Mouse (Mus musculus): ENCODE results near the gene Scube2. TPM values are rescaled to one million over a fixed set of nuclear protein-coding genes. Genes with fewer than 3 reads are reported as not detected.
A peak's percentile ranks its signal among the peaks of the same experiment; 100 is the strongest.

The Scube2 gene
- total RNA-seq, 2 experiments from 2014 or later = 1.00 to 1.1 TPM

DNA sequence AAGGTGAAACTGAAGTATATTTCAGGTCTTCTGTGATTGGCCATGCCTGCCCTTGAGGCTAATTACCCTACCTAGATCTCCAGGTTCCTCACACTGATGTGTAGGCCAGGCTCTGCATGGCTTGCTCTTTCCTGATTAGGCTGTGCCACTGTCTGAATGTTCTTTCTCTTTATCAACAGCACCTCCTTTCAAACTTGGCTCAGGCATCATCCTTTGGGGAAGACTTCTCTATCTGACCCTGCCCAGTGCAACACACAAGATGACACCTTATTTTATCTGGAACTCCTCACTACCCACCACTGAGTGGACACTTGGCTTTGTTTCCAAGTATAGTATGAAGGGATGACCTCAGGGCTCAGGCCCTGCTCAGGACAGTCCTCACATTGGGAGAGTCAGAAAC, 47.5 kb downstream of the Scube2 start:
- intact Hi-C loops (cut with DNase I) = no loop called here
- no peak for TF ChIP-seq CTCF (IDR thresholded peaks at IDR 0.05)
- H3K27ac ChIP-seq = no peak overlapping the region
- no peak for DNase-seq (ENCODE audit: extremely low spot score in 1 of 2, low spot score in 2 of 2)
- no peak overlapping the region for H3K4me3 ChIP-seq

GRCm38 (mm10) chr7:109813330-109814140, 51.9 kb downstream of the Scube2 start:
- Histone ChIP-seq H3K4me3 (no peak overlapping the region), H3K27ac (no peak overlapping the region)
- intact Hi-C loops (cut with DNase I) = no loop called here
- no peak for TF ChIP-seq CTCF (IDR thresholded peaks at IDR 0.05)
- DNase-seq (ENCODE audit: extremely low spot score in 1 of 2, low spot score in 2 of 2) = no peak

DNA sequence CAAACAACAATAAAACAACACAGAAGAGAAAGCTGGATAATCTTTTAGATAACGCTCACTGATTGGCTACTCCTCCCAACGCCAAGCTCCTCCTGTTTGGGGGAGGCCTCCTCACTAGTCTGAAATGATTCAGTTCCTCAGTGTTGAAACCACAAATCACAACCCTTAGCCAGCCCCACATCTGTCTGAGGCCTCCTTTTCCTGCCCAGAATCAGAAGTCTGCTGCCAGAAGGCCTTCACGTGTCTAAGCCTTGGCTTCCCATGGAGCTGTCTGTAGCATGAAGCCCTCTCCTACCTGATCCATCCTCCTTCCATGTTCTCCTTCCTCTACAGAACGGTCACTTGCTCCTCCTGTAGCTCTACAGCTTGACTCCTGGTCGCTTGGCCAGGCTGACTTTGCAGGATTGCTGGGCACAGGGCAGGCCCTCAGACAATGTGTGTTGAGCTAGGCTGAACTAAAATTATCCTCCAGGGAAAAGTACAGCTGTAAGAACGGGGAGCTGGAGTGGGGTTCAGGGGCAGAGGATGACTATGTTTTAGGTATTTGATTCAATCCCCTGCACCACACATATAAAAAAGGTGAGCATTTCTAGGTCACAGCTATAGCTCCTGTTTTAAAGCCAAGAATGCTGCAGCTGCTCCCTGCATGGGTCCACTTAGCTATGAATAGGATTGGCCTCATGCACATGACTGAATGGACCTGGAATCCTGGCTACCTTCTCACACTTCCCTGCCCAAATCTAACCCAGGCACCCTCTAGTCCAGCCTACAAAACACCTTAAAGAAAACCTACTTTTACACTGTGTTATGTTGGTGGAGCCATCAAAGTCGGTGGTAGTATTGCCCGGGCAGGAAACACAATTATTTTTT, 57.6 kb downstream of the Scube2 start:
- Histone ChIP-seq H3K4me3 (no peak overlapping the region), H3K27ac (no peak overlapping the region)
- no peak for DNase-seq (ENCODE audit: extremely low spot score in 1 of 2, low spot score in 2 of 2)
- intact Hi-C loops (cut with DNase I) = no loop called here
- TF ChIP-seq CTCF (IDR thresholded peaks at IDR 0.05) = no peak

GRCm38 (mm10) chr7:109804843-109805242, 60.6 kb downstream of the Scube2 start:
- intact Hi-C loops (cut with DNase I) = no loop called here
- peak; percentile 43 for TF ChIP-seq CTCF (IDR thresholded peaks at IDR 0.05)
- no peak for DNase-seq (ENCODE audit: extremely low spot score in 1 of 2, low spot score in 2 of 2)
- Histone ChIP-seq H3K27ac (no peak overlapping the region), H3K4me3 (no peak overlapping the region)

- TF ChIP-seq CTCF (IDR thresholded peaks at IDR 0.05) = no peak
- no peak overlapping the region for H3K27ac ChIP-seq
- intact Hi-C loops (cut with DNase I) = no loop called here
- no peak overlapping the region for H3K4me3 ChIP-seq
- DNase-seq (ENCODE audit: extremely low spot score in 1 of 2, low spot score in 2 of 2) = no peak
These were observed 61.1 kb downstream of the Scube2 start for GRCm38 (mm10) chr7:109804355-109804754.

- DNase-seq (ENCODE audit: extremely low spot score in 1 of 2, low spot score in 2 of 2) = no peak
- intact Hi-C loops (cut with DNase I) = no loop called here
- Histone ChIP-seq H3K27ac (no peak overlapping the region), H3K4me3 (no peak overlapping the region)
- TF ChIP-seq CTCF (IDR thresholded peaks at IDR 0.05) = no peak
These were observed 62.0 kb downstream of the Scube2 start for GRCm38 (mm10) chr7:109803516-109803915.

DNA sequence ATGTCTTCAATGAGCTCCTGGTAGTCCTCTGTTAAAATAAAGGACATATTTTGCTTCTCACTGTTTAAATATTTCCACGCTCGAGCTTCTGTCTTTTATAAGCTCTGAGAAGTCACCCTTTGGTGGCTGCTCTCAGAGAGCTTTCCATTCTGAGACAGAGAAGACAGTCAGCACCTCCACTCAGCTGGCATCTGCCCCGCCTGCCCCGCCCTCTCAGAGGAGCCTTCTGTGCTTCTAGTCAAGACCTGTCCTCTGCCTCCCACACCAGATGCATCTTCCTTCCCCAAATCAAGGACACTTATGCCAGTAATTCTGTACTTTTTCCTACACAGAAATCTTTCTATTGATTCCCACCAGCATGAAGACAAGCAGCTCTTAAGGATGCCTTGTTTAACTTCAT, 64.9 kb downstream of the Scube2 start:
- Histone ChIP-seq H3K27ac (no peak overlapping the region), H3K4me3 (no peak overlapping the region)
- no peak for TF ChIP-seq CTCF (IDR thresholded peaks at IDR 0.05)
- intact Hi-C loops (cut with DNase I) = no loop called here
- DNase-seq (ENCODE audit: extremely low spot score in 1 of 2, low spot score in 2 of 2) = no peak

DNA sequence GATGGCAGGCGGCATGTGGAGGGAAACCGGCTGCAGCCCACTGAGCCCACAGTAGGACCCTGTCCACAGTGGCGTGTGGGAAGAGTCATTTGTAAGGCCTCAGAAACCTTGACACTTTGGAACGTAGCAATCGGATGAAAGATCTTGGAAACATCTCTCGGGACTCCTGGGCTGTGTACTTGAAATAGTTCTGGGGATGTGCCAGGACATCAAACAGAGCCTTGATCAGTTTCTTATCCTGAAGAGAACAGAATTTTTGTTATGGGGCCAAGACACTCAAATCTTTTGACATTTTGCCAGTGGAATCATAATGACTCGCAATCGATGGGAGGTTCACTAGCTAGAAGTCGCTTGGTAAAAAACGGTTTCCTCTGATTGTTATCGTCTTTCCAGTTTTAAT, 66.3 kb downstream of the Scube2 start:
- no peak for TF ChIP-seq CTCF (IDR thresholded peaks at IDR 0.05)
- Histone ChIP-seq H3K27ac (no peak overlapping the region), H3K4me3 (no peak overlapping the region)
- DNase-seq (ENCODE audit: extremely low spot score in 1 of 2, low spot score in 2 of 2) = no peak
- intact Hi-C loops (cut with DNase I) = no loop called here

DNA sequence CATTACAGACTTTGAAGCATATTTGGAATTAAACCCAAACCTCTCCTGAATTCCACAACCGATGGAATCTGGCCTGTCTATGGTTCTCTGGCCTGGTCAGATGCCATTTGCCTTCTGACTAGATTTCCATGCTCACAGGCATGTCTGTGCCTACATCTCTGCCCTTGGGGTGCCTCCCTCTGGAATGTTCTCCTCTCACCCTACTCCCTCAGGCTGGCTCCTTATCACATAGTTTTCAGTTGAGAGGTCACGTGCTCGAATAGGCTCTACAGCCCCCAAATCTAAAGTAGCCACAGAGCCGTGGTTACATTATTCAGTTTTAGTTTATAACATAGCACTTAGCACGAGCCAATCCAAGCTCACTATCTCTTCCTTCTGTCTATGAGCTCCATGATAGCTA, 69.9 kb downstream of the Scube2 start:
- no peak overlapping the region for H3K4me3 ChIP-seq
- intact Hi-C loops (cut with DNase I) = no loop called here
- H3K27ac ChIP-seq = no peak overlapping the region
- no peak for DNase-seq (ENCODE audit: extremely low spot score in 1 of 2, low spot score in 2 of 2)
- TF ChIP-seq CTCF (IDR thresholded peaks at IDR 0.05) = no peak

- intact Hi-C loops (cut with DNase I) = no loop called here
- no peak overlapping the region for H3K27ac ChIP-seq
- TF ChIP-seq CTCF (IDR thresholded peaks at IDR 0.05) = no peak
- no peak overlapping the region for H3K4me3 ChIP-seq
- DNase-seq (ENCODE audit: extremely low spot score in 1 of 2, low spot score in 2 of 2) = no peak
These were observed 70.9 kb downstream of the Scube2 start for GRCm38 (mm10) chr7:109794556-109794955.

GRCm38 (mm10) chr7:109792759-109793158, 72.7 kb downstream of the Scube2 start:
- peak; percentile 52 to 58 for DNase-seq (ENCODE audit: extremely low spot score in 1 of 2, low spot score in 2 of 2)
- TF ChIP-seq CTCF (IDR thresholded peaks at IDR 0.05) = peak; percentile 82
- Histone ChIP-seq H3K27ac (no peak overlapping the region), H3K4me3 (no peak overlapping the region)
- intact Hi-C loops (cut with DNase I) = loop anchor here (2.0 kb wide), 1 partner anchor 100 kb away; no protein-coding TSS in a partner anchor

GRCm38 (mm10) chr7:109790818-109791217, 74.7 kb downstream of the Scube2 start:
- no peak for DNase-seq (ENCODE audit: extremely low spot score in 1 of 2, low spot score in 2 of 2)
- intact Hi-C loops (cut with DNase I) = no loop called here
- TF ChIP-seq CTCF (IDR thresholded peaks at IDR 0.05) = no peak
- Histone ChIP-seq H3K27ac (no peak overlapping the region), H3K4me3 (no peak overlapping the region)
